Mouse (Mus musculus) ES-Bruce4 (cell line): ENCODE results near the gene Igf1r.

Source experiments
- CTCF ChIP-seq: IDR thresholded peaks from one replicate; pipeline ENCODE4 v1.8.1; 2011; ENCODE audit warnings: low read depth, low read length
- POLR2A ChIP-seq: IDR thresholded peaks from one replicate; pipeline ENCODE4 v1.8.1; 2011; ENCODE audit warnings: low read length; ENCODE audit not compliant: insufficient read depth

GRCm38 (mm10) chr7:68265391-68265790 is 312.8 kb downstream of the Igf1r start:
- no peak for TF ChIP-seq CTCF
- no peak for TF ChIP-seq POLR2A
